Comparison of ENCODE assay signal across 8 mouse cellular contexts in genomic region chr1:151571838-151572578, GRCm38 (mm10). TPM values are rescaled to one million over a fixed set of nuclear protein-coding genes. Genes with fewer than 3 reads are reported as not detected.
DNase-seq lines count a peak whose midpoint lies in the region; ATAC-seq and TF ChIP-seq lines count a peak whose summit lies in the region.

No protein-coding gene starts in this region.

- DNase-seq in kidney, adult 2 months: no peak
- DNase-seq in kidney, adult 8-10 months: no peak
- no peak for DNase-seq in hindbrain, postnatal 0 days (ENCODE audit: low spot score)
- no peak for DNase-seq in ovary, postnatal 36 days (ENCODE audit: low spot score)
- no peak for DNase-seq in left cerebral cortex, adult 9 months (ENCODE audit: low spot score in 2 of 2)
- DNase-seq in thymus, postnatal 14 days: no peak

- H3K4me3 ChIP-seq in kidney, adult 2 months (ENCODE audit: insufficient read depth, low read depth, low read length): peak overlapping the region; percentile 92
- H3K4me3 ChIP-seq in brown adipose tissue, adult 24 weeks (ENCODE audit: insufficient read depth, low read depth, low read length): peak overlapping the region; percentile 79
- peak overlapping the region; percentile 41 for H3K4me3 ChIP-seq in hindbrain, postnatal 0 days (ENCODE audit: low read length)
- peak overlapping the region; percentile 44 for H3K4me3 ChIP-seq in midbrain, embryonic 16.5 days (ENCODE audit: low read depth, low read length)

- peak overlapping the region; percentile 67 for H3K4me2 ChIP-seq in hindbrain, postnatal 0 days (ENCODE audit: low read depth, low read length)
- peak overlapping the region; percentile 92 for H3K4me2 ChIP-seq in midbrain, embryonic 16.5 days (ENCODE audit: low read length)

- H3K9me3 ChIP-seq in hindbrain, postnatal 0 days (ENCODE audit: low read length): no peaks in the 10 kb centered on the region
- H3K9me3 ChIP-seq in midbrain, embryonic 16.5 days (replicated peaks; ENCODE audit: control insufficient read depth, low read length, poor library complexity, severe bottlenecking): no peaks in the 10 kb centered on the region

- no peaks in the 10 kb centered on the region; the same call in 1 of the 2 replicates for H3K4me1 ChIP-seq in kidney, adult 2 months (ENCODE audit: control insufficient read depth, insufficient read depth, low read length)
- no peaks in the 10 kb centered on the region for H3K4me1 ChIP-seq in brown adipose tissue, adult 24 weeks (ENCODE audit: control insufficient read depth, insufficient read depth, insufficient read length, low read length)
- H3K4me1 ChIP-seq in hindbrain, postnatal 0 days (ENCODE audit: insufficient read depth, low read length): peaks cover 5% of the 10 kb centered on the region
- peaks cover 8% of the 10 kb centered on the region; the same call in 1 of the 2 replicates for H3K4me1 ChIP-seq in midbrain, embryonic 16.5 days (ENCODE audit: control insufficient read depth, insufficient read depth, low read length)

- H3K9ac ChIP-seq in hindbrain, postnatal 0 days (replicated peaks; ENCODE audit: low read length): 0 out of 2 replicates have a peak overlapping the region, but pooled peaks have one; percentile 33
- peak overlapping the region; percentile 59; the same call in 1 of the 2 replicates for H3K9ac ChIP-seq in midbrain, embryonic 16.5 days (ENCODE audit: low read depth, low read length)

- no peak for ATAC-seq in hindbrain, postnatal 0 days
- ATAC-seq in midbrain, embryonic 16.5 days: no peak

- 28% methylated on average over 10 of the region's 10 CpGs for WGBS in kidney, adult 2 months
- WGBS in hindbrain, postnatal 0 days: 32% methylated on average over 10 of the region's 10 CpGs
- 25% methylated on average over 10 of the region's 10 CpGs for WGBS in midbrain, embryonic 16.5 days

- no peak overlapping the region; the same call in 1 of the 2 replicates for H3K27ac ChIP-seq in kidney, adult 2 months (ENCODE audit: insufficient read depth, low read depth, low read length)
- peak overlapping the region; percentile 46; the same call in 1 of the 2 replicates for H3K27ac ChIP-seq in brown adipose tissue, adult 24 weeks (replicated peaks; ENCODE audit: low read depth, low read length)
- H3K27ac ChIP-seq in hindbrain, postnatal 0 days: no peak overlapping the region
- no peak overlapping the region for H3K27ac ChIP-seq in midbrain, embryonic 16.5 days (ENCODE audit: low read length)

- no peaks in the 10 kb centered on the region for H3K27me3 ChIP-seq in kidney, adult 2 months (replicated peaks; ENCODE audit: control insufficient read depth, insufficient read depth, low read length)
- peaks cover 13% of the 10 kb centered on the region; the same call in 1 of the 2 replicates for H3K27me3 ChIP-seq in hindbrain, postnatal 0 days (ENCODE audit: insufficient read depth, low read length)
- H3K27me3 ChIP-seq in midbrain, embryonic 16.5 days (ENCODE audit: control insufficient read depth, insufficient read depth, low read depth, low read length): peaks cover 27% of the 10 kb centered on the region

- no peak for TF ChIP-seq CTCF in kidney, adult 2 months (conservative IDR thresholded peaks at IDR 0.05; ENCODE audit: insufficient read depth, insufficient read length, low read depth, low read length)
- TF ChIP-seq CTCF in hindbrain, postnatal 0 days (IDR thresholded peaks at IDR 0.05; ENCODE audit: low read depth): no peak

- H3K36me3 ChIP-seq in kidney, adult 2 months (ENCODE audit: control insufficient read depth, insufficient read depth, low read length): no peaks in the 10 kb centered on the region
- H3K36me3 ChIP-seq in hindbrain, postnatal 0 days (ENCODE audit: insufficient read depth, low read length): no peaks in the 10 kb centered on the region
- no peaks in the 10 kb centered on the region for H3K36me3 ChIP-seq in midbrain, embryonic 16.5 days (ENCODE audit: control insufficient read depth, insufficient read depth, low read length)

- TF ChIP-seq POLR2A in kidney, adult 2 months (IDR thresholded peaks at IDR 0.05; ENCODE audit: low read depth, low read length): no peak

RNA-seq across cellular contexts. Expression of gene Fam129a, which starts 1.0 kb away (rescaled TPM):
- polyA plus RNA-seq in kidney, adult 2 months (2012; rRNA removed): 5.7 and 5.8 TPM in 2 replicates
- 18.9 and 19.8 TPM in 2 replicates for polyA plus RNA-seq in brown adipose tissue, adult 24 weeks (2012; ENCODE audit: insufficient read depth, insufficient read length, missing spikeins)
- total RNA-seq in hindbrain, postnatal 0 days (2014; rRNA removed): 1.6 and 2.6 TPM in 2 replicates
- 1.7 and 2.0 TPM in 2 replicates for polyA plus RNA-seq in hindbrain, postnatal 0 days (2015; fragmentation: Nextera tagmentation; extraction: Ambion mirVana)
- 0.70 and 1.0 TPM in 2 replicates for polyA plus RNA-seq in midbrain, embryonic 16.5 days (2015; fragmentation: Nextera tagmentation; extraction: Ambion mirVana)

Comparison
In these comparisons a context has a peak if more than half of its experiments do, and no peak if none do; other contexts are left out.
1. H3K4me3 ChIP-seq: peak in every context shown above with its lines; median percentile 92 in kidney, adult 2 months; 79 in brown adipose tissue, adult 24 weeks; 44 in midbrain, embryonic 16.5 days; 41 in hindbrain, postnatal 0 days.